Mouse (Mus musculus) small intestine, adult 2 months (tissue): Measurements from ENCODE around the gene Dab1. TPM values are rescaled to one million over a fixed set of nuclear protein-coding genes. Genes with fewer than 3 reads are reported as not detected.

ENCODE experiments used
- H3K27ac ChIP-seq: fragments of 200-500 bp; 2 replicates; pipeline ENCODE4 v1.5.1; 2012; ENCODE audit warnings: low read depth, low read length, control low read depth, inconsistent platforms; ENCODE audit not compliant: insufficient read depth
- H3K27me3 ChIP-seq: fragments of 200-500 bp; 2 replicates; pipeline ENCODE4 v1.6.1; 2012; ENCODE audit warnings: mild to moderate bottlenecking, moderate library complexity, low read length, inconsistent platforms; ENCODE audit not compliant: control insufficient read depth, insufficient read depth
- H3K36me3 ChIP-seq: fragments of 200-500 bp; 2 replicates; pipeline ENCODE4 v1.6.1; 2012; ENCODE audit warnings: mild to moderate bottlenecking, low read length, control low read depth, inconsistent platforms; ENCODE audit not compliant: control insufficient read depth, insufficient read depth
- H3K4me1 ChIP-seq: fragments of 200-500 bp; 2 replicates; pipeline ENCODE4 v1.6.1; 2012; ENCODE audit warnings: low read length, inconsistent platforms, mixed read lengths; ENCODE audit not compliant: control insufficient read depth, insufficient read depth, insufficient read length
- H3K4me3 ChIP-seq: fragments of 200-500 bp; 2 replicates; pipeline ENCODE4 v1.5.1; 2012; ENCODE audit warnings: low read depth, mild to moderate bottlenecking, control low read depth, inconsistent platforms, low read length, moderate library complexity
- CTCF ChIP-seq: fragments of 200-500 bp; IDR thresholded peaks from 2 replicates; pipeline ENCODE4 v1.5.1; 2012; ENCODE audit warnings: low read depth, mild to moderate bottlenecking, control low read depth, inconsistent platforms, low read length, moderate library complexity, mixed read lengths; ENCODE audit not compliant: insufficient replicate concordance, insufficient read length; ENCODE audit errors: extremely low read depth
- POLR2A ChIP-seq: fragments of 200-500 bp; IDR thresholded peaks from 2 replicates; pipeline ENCODE4 v1.6.1; 2012; ENCODE audit warnings: low read depth, mild to moderate bottlenecking, control low read depth, inconsistent platforms, low read length, moderate library complexity
- WGBS: fragments of 180-500 bp; shearing (Covaris S2); methylation state at CpG from one replicate; pipeline ENCODE4 v1.1.7; 2018; 5-methylcytosine and 5-hydroxymethylcytosine counted together
- polyA plus RNA-seq: library from polyadenylated mRNA; depleted of rRNA; stranded (reverse); fragments of >200 nt; gene quantifications from 2 replicates; pipeline ENCODE4 v1.2.3, GENCODE M21; 2012

Dab1 gene
- polyA plus RNA-seq, 1 experiment = 57.9 TPM

GRCm38 (mm10) chr4:103762416-103762815 lies 143.3 kb downstream of the Dab1 start:
- H3K27me3 ChIP-seq = no peaks in the 10 kb centered on the region
- no peak for TF ChIP-seq CTCF
- no peak for TF ChIP-seq POLR2A
- WGBS = 67% methylated on average over 11 of the region's 11 CpGs
- no peak overlapping the region for H3K27ac ChIP-seq
- H3K36me3 ChIP-seq = no peaks in the 10 kb centered on the region
- H3K4me1 ChIP-seq = no peaks in the 10 kb centered on the region
- no peak overlapping the region for H3K4me3 ChIP-seq

- no peaks in the 10 kb centered on the region for H3K36me3 ChIP-seq
- no peaks in the 10 kb centered on the region for H3K27me3 ChIP-seq
- no peak for TF ChIP-seq CTCF
- TF ChIP-seq POLR2A = no peak
- WGBS = 45% methylated on average over 4 of the region's 4 CpGs
- no peak overlapping the region for H3K4me3 ChIP-seq
- no peak overlapping the region for H3K27ac ChIP-seq
- no peaks in the 10 kb centered on the region for H3K4me1 ChIP-seq
These were observed 156.6 kb downstream of the Dab1 start for GRCm38 (mm10) chr4:103775712-103776111.

- 72% methylated on average over 4 of the region's 4 CpGs for WGBS
- Histone ChIP-seq H3K27me3 (no peaks in the 10 kb centered on the region), H3K36me3 (no peaks in the 10 kb centered on the region), H3K4me1 (no peaks in the 10 kb centered on the region), H3K4me3 (no peak overlapping the region), H3K27ac (no peak overlapping the region)
- no peak for TF ChIP-seq CTCF
- no peak for TF ChIP-seq POLR2A
These were observed 162.2 kb downstream of the Dab1 start for GRCm38 (mm10) chr4:103781398-103781797.

DNA sequence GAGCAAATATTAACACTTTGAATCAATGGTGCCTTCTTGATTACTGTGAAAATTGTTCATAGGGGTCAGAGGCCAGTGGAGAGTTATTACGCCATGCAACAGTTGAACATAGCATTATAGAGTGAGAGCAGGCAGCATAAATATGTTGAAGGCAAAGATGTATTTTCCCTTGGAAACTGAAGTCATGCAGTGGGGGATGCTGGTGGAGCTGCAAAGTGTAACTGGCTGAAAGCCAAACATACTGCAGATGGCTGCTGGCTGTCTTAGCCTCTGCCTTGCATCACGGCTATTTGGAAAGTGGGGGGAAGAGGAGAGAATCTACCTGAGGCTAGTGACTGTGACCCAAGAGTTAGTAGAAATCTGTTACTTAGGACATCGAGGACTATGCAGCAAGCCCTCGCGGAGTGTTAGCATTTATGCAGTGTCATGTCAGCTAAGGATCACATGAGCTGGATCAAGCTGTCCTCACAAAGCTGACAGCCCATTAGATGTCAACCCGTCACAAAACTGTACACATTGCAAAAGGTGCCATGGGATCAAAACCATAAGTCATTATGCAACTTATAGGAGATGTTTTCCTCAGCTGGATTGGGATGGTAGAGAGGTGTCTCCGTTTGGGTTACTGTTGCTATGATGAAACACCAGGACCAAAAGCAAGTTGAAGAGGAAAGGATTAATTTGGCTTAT lies 164.5 kb downstream of the Dab1 start:
- no peak overlapping the region for H3K27ac ChIP-seq
- TF ChIP-seq POLR2A (no peak), CTCF (no peak)
- H3K36me3 ChIP-seq = no peaks in the 10 kb centered on the region
- no peak overlapping the region for H3K4me3 ChIP-seq
- no peaks in the 10 kb centered on the region for H3K4me1 ChIP-seq
- H3K27me3 ChIP-seq = no peaks in the 10 kb centered on the region
- WGBS = 86% methylated on average over 7 of the region's 7 CpGs

DNA sequence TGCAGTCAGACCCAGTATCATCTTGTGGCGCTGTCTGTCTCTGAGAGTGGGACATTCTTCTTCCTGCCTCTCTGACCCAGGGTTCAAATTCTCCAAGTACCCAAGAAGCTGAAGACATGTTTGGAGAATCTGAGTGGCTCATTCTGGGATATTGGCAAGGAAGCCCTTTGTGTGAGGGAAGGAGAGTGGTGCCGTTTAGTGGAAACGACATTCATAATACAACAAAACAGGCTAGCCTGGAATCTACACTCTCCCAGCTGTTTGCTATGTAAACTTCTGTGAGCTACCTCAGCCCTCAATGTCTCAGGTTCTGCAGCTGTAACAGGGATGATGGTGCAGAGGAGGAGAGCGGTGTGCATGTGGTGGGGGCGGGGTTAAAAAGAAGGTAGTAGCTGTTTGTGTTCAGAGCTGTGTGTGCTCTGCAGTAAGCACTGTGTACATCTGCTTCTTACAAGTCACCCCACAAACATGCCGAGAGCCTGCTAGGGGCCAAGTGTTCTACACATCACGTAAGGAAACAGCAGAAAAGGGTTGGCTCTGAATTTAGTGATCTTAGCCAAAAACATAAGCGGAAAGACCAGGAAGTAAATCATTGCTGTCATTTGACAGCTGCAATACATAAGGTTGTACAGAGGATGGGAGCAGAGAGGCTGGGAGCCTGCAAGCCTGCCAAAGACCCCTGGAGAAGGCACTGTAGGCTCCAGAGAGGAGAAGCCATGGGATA lies 174.6 kb downstream of the Dab1 start:
- no peaks in the 10 kb centered on the region for H3K27me3 ChIP-seq
- WGBS = 59% methylated on average over 8 of the region's 8 CpGs

GRCm38 (mm10) chr4:103796416-103796815 lies 177.3 kb downstream of the Dab1 start:
- Histone ChIP-seq H3K4me1 (no peaks in the 10 kb centered on the region), H3K27me3 (no peaks in the 10 kb centered on the region), H3K36me3 (no peaks in the 10 kb centered on the region), H3K27ac (no peak overlapping the region), H3K4me3 (no peak overlapping the region)
- WGBS = 65% methylated on average over 6 of the region's 6 CpGs
- no peak for TF ChIP-seq CTCF
- TF ChIP-seq POLR2A = no peak

More for the DNA sequence above, 174.6 kb downstream of the Dab1 start:
- no peak overlapping the region for H3K27ac ChIP-seq
- H3K4me1 ChIP-seq = no peaks in the 10 kb centered on the region
- H3K36me3 ChIP-seq = no peaks in the 10 kb centered on the region
- TF ChIP-seq CTCF (no peak), POLR2A (no peak)
- H3K4me3 ChIP-seq = no peak overlapping the region

- Histone ChIP-seq H3K27me3 (no peaks in the 10 kb centered on the region), H3K27ac (no peak overlapping the region), H3K4me3 (no peak overlapping the region), H3K36me3 (no peaks in the 10 kb centered on the region), H3K4me1 (no peaks in the 10 kb centered on the region)
- TF ChIP-seq CTCF (no peak), POLR2A (no peak)
- WGBS = 83% methylated on average over 4 of the region's 4 CpGs
These were observed 183.3 kb downstream of the Dab1 start for GRCm38 (mm10) chr4:103802439-103802838.
